20 mouse cellular contexts compared by ENCODE assay signal in the genomic region with DNA sequence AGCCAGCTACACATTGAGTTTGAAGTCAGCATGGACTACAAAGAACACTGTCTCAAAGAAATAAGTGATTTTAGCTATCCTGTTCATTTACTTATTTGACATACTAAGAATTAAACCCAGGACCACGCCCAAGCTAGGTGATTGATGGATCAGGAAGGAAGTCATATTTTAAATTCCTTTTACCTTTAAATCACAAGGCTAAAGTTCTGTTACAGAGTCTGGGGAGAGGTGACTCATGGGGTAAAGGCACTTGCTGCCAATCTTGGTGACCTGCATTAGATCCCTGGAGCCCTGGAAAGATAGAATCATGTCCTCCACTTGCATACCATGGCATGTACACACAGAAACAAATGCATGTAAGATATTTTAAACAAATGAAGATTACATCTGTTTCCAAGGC.
DNase-seq lines count a peak whose midpoint lies in the region; ATAC-seq lines count a peak whose summit lies in the region.
"Had no signal": no experiment of that assay in that cellular context is flagged by ENCODE, and none has a peak within 500 bp of the region (broad histone marks: within the 10 kb centered on the region; RNA-seq: fewer than 3 reads in every experiment).

No protein-coding gene starts in this region.

- 62% methylated on average over 1 of the region's 1 CpGs for WGBS in large intestine, adult 2 months
- 89% methylated on average over 1 of the region's 1 CpGs for WGBS in midbrain, embryonic 13.5 days
- 85% methylated on average over 1 of the region's 1 CpGs for WGBS in midbrain, embryonic 14.5 days

- ATAC-seq in midbrain, embryonic 13.5 days = no peak
- ATAC-seq in midbrain, embryonic 14.5 days (ENCODE audit: low FRiP score, low TSS enrichment) = no peak
- ATAC-seq: activated CD4-positive, CD25-positive, alpha-beta regulatory T cell, adult 4 months; forebrain, embryonic 13.5 days; forebrain, embryonic 15.5 days; forebrain, postnatal 0 days; Patski had no signal

- no peaks in the 10 kb centered on the region for H3K9me3 ChIP-seq in midbrain, embryonic 13.5 days
- H3K9me3 ChIP-seq in midbrain, embryonic 14.5 days (ENCODE audit: control insufficient read depth, low read length) = no peaks in the 10 kb centered on the region
- H3K9me3 ChIP-seq: embryonic facial prominence, embryonic 10.5 days; embryonic facial prominence, embryonic 12.5 days; forebrain, embryonic 13.5 days; forebrain, embryonic 15.5 days had no signal

- H3K4me3 ChIP-seq in midbrain, embryonic 13.5 days (replicated peaks) = no peak overlapping the region
- H3K4me3 ChIP-seq in midbrain, embryonic 14.5 days (replicated peaks; ENCODE audit: low read depth, low read length) = no peak overlapping the region
- H3K4me3 ChIP-seq: embryonic facial prominence, embryonic 10.5 days; embryonic facial prominence, embryonic 12.5 days; forebrain, embryonic 13.5 days; forebrain, embryonic 15.5 days had no signal

- H3K36me3 ChIP-seq in midbrain, embryonic 13.5 days = no peaks in the 10 kb centered on the region
- no peaks in the 10 kb centered on the region for H3K36me3 ChIP-seq in midbrain, embryonic 14.5 days (ENCODE audit: control insufficient read depth, insufficient read depth, low read length)
- H3K36me3 ChIP-seq: embryonic facial prominence, embryonic 10.5 days; embryonic facial prominence, embryonic 12.5 days; forebrain, embryonic 15.5 days had no signal

- no peak overlapping the region for H3K9ac ChIP-seq in midbrain, embryonic 13.5 days (replicated peaks)
- H3K9ac ChIP-seq in midbrain, embryonic 14.5 days (replicated peaks; ENCODE audit: low read length) = no peak overlapping the region
- H3K9ac ChIP-seq: embryonic facial prominence, embryonic 12.5 days; forebrain, embryonic 13.5 days; forebrain, embryonic 15.5 days; forebrain, postnatal 0 days had no signal

- peak; percentile 10 for DNase-seq in urinary bladder, postnatal 14 days (ENCODE audit: low spot score)
- no peak for DNase-seq in urinary bladder, postnatal 36 days (ENCODE audit: low spot score in 2 of 2)
- DNase-seq in 416B (ENCODE audit: low read depth) = peak; percentile 24
- peak; percentile 10 for DNase-seq in large intestine, adult 2 months (ENCODE audit: low read depth, low spot score)
- DNase-seq in midbrain, embryonic 14.5 days = no peak
- DNase-seq: adrenal gland, postnatal 14 days; adrenal gland, postnatal 36 days; cerebellum, adult 11-12 months; cerebellum, adult 2 months; cerebellum, adult 9-10 months; cerebellum, postnatal 10 days; cerebellum, postnatal 25 days; forebrain, postnatal 0 days had no signal

- H3K4me1 ChIP-seq in midbrain, embryonic 13.5 days (replicated peaks) = peaks cover 21% of the 10 kb centered on the region
- peaks cover 13% of the 10 kb centered on the region; the same call in 1 of the 2 replicates for H3K4me1 ChIP-seq in midbrain, embryonic 14.5 days (ENCODE audit: control insufficient read depth, insufficient read depth, low read length)

- H3K27me3 ChIP-seq in midbrain, embryonic 13.5 days = peaks cover 33% of the 10 kb centered on the region
- H3K27me3 ChIP-seq in midbrain, embryonic 14.5 days (ENCODE audit: control insufficient read depth, insufficient read depth, low read length) = no peaks in the 10 kb centered on the region; the same call in 1 of the 2 replicates

- no peak overlapping the region for H3K4me2 ChIP-seq in midbrain, embryonic 13.5 days (replicated peaks)
- H3K4me2 ChIP-seq in midbrain, embryonic 14.5 days (ENCODE audit: low read length) = no peak overlapping the region
- H3K4me2 ChIP-seq: embryonic facial prominence, embryonic 12.5 days; forebrain, embryonic 13.5 days; forebrain, embryonic 15.5 days had no signal

- H3K27ac ChIP-seq in midbrain, embryonic 13.5 days = no peak overlapping the region
- no peak overlapping the region for H3K27ac ChIP-seq in midbrain, embryonic 14.5 days (replicated peaks; ENCODE audit: low read depth, low read length)
- H3K27ac ChIP-seq: embryonic facial prominence, embryonic 10.5 days; embryonic facial prominence, embryonic 12.5 days; forebrain, embryonic 13.5 days; forebrain, embryonic 15.5 days had no signal

Comparison
In these comparisons a context has a peak if more than half of its experiments do, and no peak if none do; other contexts are left out.
1. DNase-seq: peak in urinary bladder, postnatal 14 days (single experiment), 416B (single experiment) and large intestine, adult 2 months (single experiment); none in urinary bladder, postnatal 36 days (0 of 2) and midbrain, embryonic 14.5 days (single experiment).